Mouse (Mus musculus) R1 (cell line): Measurements from ENCODE around the gene Hmga1b.
"Not testable (repeated sequence)": the region's sequence is repeated elsewhere in the genome, so short reads cannot be mapped to it uniquely, and the experiment has no call there.

Source experiments
- DNase-seq: peaks from one replicate; pipeline ENCODE4 v3.0.0-alpha.2; 2018; ENCODE audit warnings: low read depth, low spot score

The Hmga1b gene

DNA sequence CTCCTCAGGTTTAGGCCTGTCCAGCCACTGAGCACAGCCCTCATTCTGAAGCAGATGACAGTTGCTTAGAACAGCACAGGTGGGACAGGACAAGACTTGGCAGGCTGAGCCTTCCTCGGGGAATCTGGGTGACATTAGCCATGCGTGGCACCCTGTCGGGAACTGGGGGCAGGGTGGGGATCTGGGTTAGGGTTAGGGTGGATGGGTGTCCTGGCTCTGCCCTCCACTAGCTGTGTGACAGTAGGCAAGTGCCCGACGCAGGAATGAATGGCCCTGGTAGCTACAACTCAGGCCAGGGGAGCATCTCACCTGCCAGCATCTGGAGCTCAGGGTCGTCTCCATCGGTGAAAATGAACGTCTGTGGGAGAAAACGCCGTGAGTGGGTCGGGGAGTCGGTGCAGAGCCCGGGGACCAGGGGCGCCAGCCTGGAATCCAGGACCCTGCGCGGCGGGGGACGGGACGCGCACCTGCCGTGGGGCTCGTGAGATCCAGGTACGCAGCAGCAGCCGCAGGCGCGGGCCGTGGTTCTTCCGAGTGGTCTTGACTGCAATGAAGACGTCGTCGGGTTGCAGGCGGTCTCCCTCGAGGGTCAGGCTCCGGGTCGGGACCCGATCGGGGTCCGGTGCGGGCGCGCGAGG lies 21.0 kb downstream of the Hmga1b start:
- peak; percentile 32 for DNase-seq

DNA sequence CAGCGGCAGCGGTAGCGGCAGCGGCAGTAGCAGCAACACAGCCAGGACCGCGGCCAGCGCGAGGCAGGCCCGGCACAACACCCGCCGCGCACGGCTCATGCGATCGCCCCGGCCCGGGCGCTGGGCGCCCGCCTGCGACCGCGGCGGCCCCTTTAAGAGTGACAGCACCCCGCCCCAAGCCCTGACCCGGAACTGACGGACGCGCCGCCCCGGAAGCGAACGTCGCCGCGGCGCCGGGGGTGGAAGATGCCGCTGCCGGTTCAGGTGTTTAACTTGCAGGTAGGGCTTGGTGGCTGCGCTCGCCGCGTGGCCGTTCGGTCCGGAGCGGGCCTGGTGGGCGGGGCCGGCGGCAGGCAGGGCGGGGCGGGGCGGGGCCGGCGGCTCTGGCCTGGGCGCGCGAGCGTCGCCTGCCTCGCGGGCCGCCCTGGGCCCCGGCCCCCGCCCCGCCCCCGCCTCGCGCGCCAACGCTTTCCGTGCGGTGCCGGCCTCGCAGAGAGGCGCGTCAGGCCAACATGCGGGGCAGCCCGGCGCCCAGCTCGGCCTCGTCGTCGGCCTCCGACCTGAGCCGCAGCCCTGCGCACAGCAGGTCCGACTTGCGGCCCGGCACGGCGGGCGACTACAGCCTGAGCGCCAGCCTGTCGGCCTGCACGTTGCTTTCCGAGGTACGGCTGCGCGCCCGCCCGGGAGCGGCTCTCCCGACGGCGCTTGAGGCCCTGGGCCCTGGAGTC lies 21.6 kb downstream of the Hmga1b start, which contains the start of the genes Rfng and Gps1:
TSS of gene Rfng (minus strand) at position 144 of the 728 bp plus-strand sequence.
TSS of gene Gps1 (plus strand) at position 209 of the 728 bp plus-strand sequence.
- DNase-seq = peak; percentile 84

DNA sequence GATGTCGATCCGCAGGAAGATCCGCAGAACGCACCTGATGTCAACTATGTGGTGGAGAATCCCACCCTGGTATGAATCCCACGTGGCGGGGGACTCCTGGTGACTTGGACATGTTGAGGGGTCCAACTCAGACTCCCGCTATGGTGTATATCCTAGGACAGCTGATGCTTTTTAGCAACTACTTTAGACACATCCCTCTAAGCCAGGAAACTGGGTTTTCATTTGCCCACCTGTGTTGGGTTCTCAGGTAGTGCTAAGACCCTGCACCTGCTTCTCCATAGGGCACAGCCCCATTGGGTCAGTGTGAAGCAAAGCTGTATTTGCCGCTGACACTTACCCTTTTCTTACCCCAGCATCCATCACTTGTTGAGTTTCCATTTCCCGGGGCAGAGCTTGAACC lies 22.6 kb downstream of the Hmga1b start:
- no peak for DNase-seq

DNA sequence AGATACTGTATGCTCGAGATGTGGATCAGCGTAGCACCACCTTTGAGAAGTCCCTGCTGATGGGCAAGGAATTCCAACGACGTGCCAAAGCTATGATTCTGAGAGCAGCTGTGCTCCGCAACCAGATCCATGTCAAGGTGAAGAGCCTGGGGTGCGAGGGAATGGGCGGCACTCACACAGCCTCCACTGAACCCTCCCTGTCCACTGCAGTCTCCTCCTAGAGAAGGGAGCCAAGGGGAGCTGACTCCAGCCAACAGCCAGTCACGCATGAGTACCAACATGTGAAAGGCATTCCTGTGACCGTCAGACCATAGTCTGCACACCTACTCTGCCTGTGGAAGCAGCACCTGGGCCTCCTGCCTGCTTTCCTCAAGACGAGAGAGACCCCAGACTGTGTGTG lies 25.9 kb downstream of the Hmga1b start:
- DNase-seq = not testable (repeated sequence)

DNA sequence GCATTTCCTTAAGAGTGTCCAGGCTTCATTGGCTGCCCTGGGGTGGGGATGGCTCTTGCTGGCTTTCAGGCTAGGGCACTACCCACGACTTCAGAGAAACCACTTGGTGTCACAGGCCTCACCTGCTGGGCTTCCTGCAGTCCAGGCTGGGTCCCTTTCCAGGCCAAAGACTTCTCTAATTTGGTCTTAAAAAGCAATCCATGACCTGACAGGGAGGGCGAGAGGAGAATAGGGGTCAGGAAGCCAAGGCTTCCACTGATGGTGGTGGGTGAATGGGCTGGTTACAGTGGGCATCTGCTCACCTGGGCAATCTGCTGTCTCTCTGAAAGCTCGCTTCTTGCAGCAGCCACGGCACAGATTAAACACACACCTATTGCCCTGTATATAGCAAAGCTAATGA lies 26.8 kb downstream of the Hmga1b start:
- no peak for DNase-seq

DNA sequence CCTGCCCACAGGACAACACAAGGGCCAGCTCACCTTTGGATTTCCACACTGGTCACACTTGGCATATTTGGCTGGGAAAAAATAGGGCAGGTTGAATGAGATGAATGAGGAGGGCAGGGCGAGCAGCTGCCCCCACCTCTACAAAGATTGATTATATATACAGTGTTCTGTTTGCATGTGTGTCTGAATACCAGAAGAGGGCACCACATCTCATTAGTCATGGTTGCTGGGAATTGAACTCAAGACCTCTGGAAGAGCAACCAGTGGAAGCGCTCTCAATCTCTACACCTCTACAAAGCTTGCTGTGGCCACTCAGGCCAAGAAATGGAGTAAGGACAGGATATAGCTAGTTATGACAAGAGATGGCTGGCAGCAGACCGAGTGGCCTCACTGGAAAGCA lies 27.2 kb downstream of the Hmga1b start:
- no peak for DNase-seq

DNA sequence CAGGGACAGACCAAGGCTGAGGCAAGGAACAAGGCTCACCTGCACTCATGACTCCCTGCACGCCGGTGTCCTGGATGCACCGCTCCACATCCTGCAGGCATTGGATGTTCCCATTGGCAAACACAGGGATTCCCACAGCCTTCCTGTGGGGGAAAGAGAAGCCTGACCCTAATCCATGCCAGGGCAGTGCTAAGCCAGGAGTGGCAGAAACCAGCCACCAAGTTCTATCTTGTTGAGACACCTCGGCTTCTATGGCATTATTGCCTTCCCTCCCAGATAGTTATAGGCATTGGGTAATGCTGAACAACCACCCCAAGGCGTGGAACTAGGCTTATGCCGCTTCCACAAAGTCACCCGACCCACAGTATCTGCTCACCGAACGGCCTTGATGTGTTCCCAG lies 30.1 kb downstream of the Hmga1b start:
- DNase-seq = no peak

DNA sequence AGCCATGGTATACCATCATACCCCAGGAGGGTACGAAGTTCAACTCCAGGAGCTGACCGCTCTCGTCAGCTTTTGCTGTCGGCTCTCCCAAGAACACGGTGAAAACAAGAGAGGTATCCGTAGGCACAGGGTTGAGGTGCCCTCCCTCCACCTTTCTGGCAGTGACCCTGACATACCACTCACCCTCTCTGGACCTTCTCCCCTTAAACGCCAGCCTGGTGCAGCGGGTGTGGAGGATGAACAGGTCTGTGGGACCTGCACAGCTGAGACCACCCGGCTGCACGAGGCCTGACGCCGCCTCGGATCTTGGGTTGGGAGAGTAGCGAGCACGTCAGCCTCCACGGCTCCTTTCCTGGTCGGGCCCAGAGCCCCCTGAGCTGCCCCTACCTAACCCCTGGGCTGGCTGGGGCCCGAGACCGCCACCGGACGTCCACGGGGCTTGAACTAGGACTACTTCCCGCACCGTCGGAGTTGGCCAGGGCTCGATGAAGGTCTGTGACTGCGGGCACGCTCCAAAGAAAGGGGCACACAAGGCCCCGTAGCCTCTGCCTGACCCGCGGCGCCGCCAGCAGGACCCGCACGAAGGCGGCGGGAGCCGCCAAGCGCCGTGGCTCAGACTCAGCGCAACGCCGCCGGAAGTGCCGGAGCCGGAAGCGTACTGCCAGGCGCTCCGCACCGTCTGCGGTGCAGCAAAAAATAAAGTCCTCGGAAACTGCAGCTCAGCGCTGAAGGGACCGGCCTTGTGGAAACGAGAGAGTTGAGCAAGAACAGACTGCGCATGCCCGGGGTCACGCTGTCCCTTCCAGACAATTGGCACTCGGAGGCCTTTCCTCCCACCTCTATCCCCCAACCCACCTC lies 33.4 kb downstream of the Hmga1b start, which contains the start of gene Dus1l:
TSS of gene Dus1l (minus strand) at position 648 of the 858 bp plus-strand sequence.
- DNase-seq = peak; percentile 97

DNA sequence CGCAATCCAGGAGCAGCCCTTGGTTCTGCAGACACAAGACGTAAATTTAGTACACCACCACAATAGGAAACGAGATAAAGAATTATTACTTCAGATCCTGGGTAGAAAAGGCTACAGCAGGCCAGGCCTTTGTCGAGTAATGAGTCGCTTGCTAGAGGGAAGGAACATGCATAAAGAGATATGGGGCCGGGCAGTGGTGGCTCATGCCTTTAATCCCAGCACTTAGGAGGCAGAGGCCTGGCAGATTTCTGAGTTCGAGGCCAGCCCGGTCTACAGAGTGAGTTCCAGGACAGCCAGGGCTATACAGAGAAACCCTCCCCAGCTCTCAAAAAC lies 34.0 kb downstream of the Hmga1b start:
- no peak for DNase-seq

DNA sequence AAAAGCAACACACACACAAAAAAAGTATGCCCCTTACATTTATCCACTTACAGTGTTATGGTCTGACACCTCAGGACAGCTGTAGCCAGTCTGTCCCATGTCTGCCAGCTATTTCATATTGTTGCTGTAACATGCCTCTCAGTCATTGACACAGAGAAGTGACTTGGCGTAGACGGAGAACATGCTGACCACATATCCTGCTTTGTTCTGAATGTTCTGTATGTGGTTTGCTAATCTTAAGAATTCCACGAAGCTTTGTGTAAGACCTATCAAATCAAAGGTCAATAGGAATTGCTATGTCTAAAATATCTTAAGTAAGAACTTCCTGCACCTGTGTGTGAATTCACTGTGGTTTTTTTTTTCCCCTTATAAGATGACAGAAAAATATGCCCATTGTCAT lies 35.6 kb downstream of the Hmga1b start:
- DNase-seq = no peak

DNA sequence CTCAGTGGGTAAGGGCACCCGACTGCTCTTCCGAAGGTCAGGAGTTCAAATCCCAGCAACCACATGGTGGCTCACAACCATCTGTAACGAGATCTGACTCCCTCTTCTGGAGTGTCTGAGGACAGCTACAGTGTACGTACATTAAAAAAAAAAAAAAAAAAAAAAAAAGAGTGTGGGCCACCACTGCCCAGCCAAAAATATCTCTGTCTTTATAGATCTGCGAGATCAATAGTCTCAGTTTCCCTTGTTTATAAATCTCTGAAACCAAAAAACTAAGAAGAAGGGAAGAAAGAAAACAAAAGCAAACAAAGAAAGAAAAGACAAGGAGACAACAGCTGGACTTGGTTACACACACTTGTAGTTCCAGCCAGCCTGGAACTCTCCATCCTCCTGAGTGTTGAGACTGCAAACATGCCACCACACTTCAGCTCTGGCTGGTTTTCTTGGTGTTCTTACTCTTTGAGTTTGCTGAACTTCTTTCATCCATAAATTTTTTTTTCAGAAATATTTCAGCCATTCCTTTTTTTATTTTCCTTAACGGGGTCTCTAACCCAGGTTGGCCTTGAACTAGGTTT lies 36.8 kb downstream of the Hmga1b start:
- DNase-seq = no peak

DNA sequence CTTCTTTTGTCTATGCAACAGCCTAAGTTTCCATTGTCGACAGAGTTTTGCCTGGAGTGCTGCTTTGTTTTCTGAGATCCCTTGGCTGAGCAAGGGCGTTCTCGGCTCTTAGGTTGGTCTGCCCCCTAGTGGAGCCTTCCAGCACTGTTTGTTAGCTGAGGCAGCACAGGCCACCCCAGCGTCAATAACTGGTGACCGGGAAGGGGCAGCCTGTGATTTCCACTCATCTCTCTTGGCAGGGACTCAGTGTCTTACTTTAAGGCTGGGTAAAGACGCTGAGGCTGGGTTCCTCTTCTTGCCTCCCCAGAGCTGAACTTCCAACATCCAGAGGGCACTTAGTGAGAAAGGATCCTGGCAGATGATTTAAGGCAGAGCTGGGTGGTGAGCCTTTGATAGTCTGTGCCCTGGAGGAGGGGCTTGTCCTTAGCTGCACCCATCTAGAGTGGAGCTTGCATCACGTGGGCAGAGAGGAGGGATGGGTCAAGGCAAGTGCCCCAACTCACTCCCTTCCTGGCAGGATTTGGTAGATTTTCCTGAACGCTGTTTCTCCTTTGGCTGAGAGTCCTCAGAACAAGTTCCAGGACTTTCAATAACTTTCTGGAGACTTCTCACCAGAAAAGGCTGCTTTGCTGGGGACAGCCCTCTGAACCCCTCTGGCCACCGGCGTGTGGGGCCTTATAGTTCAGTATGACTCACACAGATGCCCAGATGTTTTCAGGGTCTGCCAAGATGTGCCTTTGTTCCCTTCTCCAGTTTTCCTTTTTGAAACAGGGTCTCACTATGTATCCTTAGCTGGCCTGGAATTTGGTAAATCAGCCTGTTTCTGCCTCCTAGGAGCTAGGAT lies 37.7 kb downstream of the Hmga1b start:
- peak; percentile 96 for DNase-seq

DNA sequence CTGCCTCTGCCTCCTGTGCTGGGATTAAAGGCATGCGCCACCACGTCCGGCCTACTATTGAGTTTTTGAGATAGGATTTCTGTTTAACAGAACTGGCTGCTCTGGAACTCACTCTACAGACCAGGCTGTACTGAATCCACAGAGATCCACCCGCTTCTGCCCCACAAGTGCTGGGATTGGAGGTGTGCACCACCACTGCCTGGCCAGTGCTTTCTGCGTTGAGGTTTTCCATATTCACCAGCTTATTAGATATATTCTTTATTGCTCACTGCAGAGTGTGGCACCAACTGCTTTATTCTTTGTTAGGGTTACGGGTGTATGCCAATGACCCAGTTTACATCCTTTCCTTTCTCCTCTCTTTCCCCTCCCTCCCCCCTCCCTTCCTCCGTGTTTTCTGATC lies 41.7 kb downstream of the Hmga1b start:
- DNase-seq = no peak

DNA sequence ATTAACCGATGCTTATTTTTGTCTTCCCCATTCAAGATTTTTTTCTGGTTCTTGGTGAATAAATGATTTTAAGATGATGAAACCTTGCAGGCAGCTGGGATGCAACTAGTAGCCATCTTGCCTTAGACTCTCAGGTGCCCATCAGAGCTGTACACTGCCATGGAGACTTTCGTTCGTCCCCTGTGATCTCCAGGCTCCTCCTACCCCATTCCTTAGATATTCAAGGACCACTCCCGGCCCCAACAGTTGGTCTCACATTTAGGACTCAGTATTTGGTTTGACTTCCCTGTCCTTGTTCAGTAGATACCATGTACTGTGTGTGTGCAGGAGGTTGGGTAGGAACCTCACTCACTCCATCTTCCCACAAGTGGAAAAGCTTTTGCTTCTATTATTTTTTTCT lies 42.2 kb downstream of the Hmga1b start:
- DNase-seq = peak; percentile 37

DNA sequence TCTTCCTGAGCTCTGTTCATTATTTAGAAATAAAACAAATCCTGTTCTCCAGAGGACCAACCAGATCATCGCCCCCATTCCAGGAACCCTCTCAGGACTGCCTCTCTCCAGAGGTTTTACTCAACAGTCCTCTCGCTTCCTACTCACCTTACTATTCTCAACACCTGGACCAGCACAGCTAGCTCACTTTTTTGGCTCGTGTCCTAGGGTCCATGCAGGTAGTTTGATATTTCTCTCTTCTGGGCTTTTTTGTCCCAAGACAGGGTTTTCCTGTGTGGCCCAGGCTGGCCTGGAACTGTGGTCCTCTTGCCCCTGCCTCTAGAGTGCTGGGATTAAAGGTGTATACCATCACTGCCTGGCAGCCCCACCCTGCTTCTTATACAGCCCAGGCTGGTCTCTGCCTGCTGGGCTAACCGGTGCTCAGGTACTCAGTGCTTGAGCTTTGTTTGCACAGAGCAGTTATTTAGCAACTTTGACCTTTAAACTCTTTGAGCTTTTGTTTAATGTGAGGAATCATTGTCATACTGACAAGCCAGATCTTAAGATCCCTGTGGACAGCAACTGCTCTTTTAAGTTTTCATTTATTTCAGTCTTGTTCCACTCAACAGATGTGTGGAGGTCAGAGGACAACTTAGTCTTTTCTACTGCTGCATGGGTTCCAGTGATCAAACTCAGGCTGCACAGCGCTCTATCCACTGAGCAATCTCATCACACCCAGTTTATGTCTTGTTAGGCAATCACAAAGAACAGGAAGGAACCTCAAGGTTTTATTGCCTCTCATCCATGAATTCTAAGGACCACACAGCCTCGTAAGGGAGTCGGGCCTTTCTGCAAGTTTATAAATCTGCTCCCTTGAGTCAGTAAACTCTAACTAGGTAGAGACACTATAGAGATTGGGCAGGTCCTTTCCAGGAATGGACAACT lies 43.0 kb downstream of the Hmga1b start:
- peak; percentile 64 for DNase-seq

DNA sequence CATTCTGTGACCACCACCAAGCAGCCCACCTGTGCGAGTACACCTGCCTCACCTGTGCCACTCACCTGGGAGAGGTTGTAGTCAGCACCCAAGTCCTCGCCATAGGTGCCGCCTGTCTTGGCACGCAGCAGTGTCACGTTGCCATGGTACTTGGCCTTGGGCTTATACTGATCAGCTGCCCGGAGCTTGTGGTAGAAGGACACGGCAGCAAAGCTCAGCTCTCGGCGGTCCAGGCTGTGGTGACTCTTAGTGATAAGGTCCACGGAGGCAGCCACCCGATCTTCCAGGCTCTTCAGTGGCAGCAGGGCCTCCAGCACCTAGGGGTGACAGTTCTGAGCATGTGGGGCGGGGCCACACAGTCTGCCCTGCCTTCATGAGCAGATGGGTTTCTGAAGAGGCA lies 45.4 kb downstream of the Hmga1b start:
- no peak for DNase-seq

DNA sequence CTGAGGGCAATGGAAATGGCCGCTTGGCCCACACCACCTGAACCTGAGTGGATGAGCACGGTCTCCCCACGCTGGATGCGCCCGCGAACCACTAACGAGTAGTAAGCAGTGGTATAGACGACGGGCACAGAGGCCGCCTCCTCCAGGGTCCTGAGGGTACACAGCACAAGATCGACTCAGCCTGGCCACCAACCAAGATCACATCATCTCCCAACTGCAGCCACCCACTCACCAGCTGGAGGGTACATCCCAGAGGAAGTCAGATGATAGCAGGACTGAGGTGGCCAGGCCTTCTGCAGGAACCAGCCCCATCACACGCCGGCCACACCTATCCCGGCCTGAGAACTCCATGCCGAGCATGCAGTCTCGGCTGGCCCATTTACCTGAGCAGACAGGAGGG lies 49.5 kb downstream of the Hmga1b start:
- no peak for DNase-seq
